Mouse (Mus musculus): ENCODE measurements around the gene Cxcr5.

Gene Cxcr5

GRCm38 (mm10) chr9:44561597-44561996, at the start of gene Cxcr5:
Cxcr5 (minus strand) TSS chr9:44561877.
- DNase-seq, result no peak

GRCm38 (mm10) chr9:44610371-44610770, 48.7 kb upstream of the Cxcr5 start:
- DNase-seq, result no peak

GRCm38 (mm10) chr9:44607306-44607705, 45.6 kb upstream of the Cxcr5 start:
- DNase-seq, result no peak

- no peak for DNase-seq
Measured at GRCm38 (mm10) chr9:44606646-44607045, 45.0 kb upstream of the Cxcr5 start.

GRCm38 (mm10) chr9:44605616-44606165, 44.0 kb upstream of the Cxcr5 start:
- DNase-seq, result no peak

GRCm38 (mm10) chr9:44604779-44605615, 43.3 kb upstream of the Cxcr5 start, which contains the start of gene Ddx6:
Ddx6 (plus strand) TSS chr9:44604892.
- peak; percentile 58 to 73 for DNase-seq

- DNase-seq, result peak; percentile 72 to 73
Measured at GRCm38 (mm10) chr9:44604290-44604778, 42.7 kb upstream of the Cxcr5 start.

GRCm38 (mm10) chr9:44603454-44604289, 42.0 kb upstream of the Cxcr5 start:
- DNase-seq, result peak; percentile 38 to 54

GRCm38 (mm10) chr9:44602766-44603165, 41.1 kb upstream of the Cxcr5 start:
- no peak for DNase-seq

- DNase-seq, result no peak
Measured at GRCm38 (mm10) chr9:44600801-44601200, 39.1 kb upstream of the Cxcr5 start.

- DNase-seq, result no peak
Measured at GRCm38 (mm10) chr9:44599616-44600015, 37.9 kb upstream of the Cxcr5 start.

GRCm38 (mm10) chr9:44598899-44599495, 37.3 kb upstream of the Cxcr5 start:
- DNase-seq, result no peak

- no peak for DNase-seq
Measured at GRCm38 (mm10) chr9:44597742-44598141, 36.1 kb upstream of the Cxcr5 start.

GRCm38 (mm10) chr9:44595537-44595930, 33.9 kb upstream of the Cxcr5 start:
- no peak for DNase-seq

GRCm38 (mm10) chr9:44594901-44595536, 33.3 kb upstream of the Cxcr5 start:
- DNase-seq, result no peak

- no peak for DNase-seq
Measured at GRCm38 (mm10) chr9:44593886-44594285, 32.2 kb upstream of the Cxcr5 start.

- no peak for DNase-seq
Measured at GRCm38 (mm10) chr9:44593221-44593620, 31.5 kb upstream of the Cxcr5 start.

- no peak for DNase-seq
Measured at GRCm38 (mm10) chr9:44591595-44592188, 30.0 kb upstream of the Cxcr5 start.

- DNase-seq, result no peak
Measured at GRCm38 (mm10) chr9:44590969-44591368, 29.3 kb upstream of the Cxcr5 start.

GRCm38 (mm10) chr9:44589095-44589494, 27.4 kb upstream of the Cxcr5 start:
- no peak for DNase-seq

- no peak for DNase-seq
Measured at GRCm38 (mm10) chr9:44588605-44589004, 26.9 kb upstream of the Cxcr5 start.

All from thymus, adult 18-20 months (tissue).